Mouse (Mus musculus): Measurements from ENCODE around the gene Pacs1. TPM values are rescaled to one million over a fixed set of nuclear protein-coding genes. Genes with fewer than 3 reads are reported as not detected.

Pacs1 gene
- total RNA-seq, 1 experiment = 5.4 TPM

DNA sequence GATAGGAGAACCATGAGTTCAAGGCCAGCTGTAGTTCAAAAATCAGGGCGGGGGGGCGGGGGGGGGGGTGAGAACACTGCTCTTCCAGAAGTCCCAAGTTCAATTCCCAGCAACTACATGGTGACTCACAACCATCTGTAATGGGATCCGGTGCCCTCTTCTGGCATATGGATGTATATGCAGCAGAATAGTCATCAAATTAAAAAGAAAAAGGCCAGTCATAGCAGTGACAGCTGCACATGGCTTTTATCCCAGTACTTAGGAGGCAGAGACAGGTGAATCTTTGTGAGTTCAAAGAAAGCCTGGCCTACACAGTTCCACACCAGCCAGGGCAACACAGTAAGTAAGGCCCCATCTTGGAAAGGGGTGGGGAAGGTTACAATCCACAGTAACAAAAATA is 4.2 kb upstream of the Pacs1 start:
- no peak for DNase-seq (ENCODE audit: low read depth, low spot score)
- H3K9me3 ChIP-seq (ENCODE audit: control insufficient read depth, insufficient read depth, low read depth, low read length) = no peaks in the 10 kb centered on the region
- peaks cover 42% of the 10 kb centered on the region for H3K36me3 ChIP-seq (ENCODE audit: control insufficient read depth, insufficient read depth, low read length, poor library complexity, severe bottlenecking)
- TF ChIP-seq MAFK (IDR thresholded peaks at IDR 0.05; ENCODE audit: insufficient read depth, low read depth, low read length) (no peak), CHD2 (IDR thresholded peaks at IDR 0.05; ENCODE audit: low read depth, low read length) (no peak), ZC3H11A (IDR thresholded peaks at IDR 0.05; ENCODE audit: borderline replicate concordance, low read depth, low read length) (no peak), ZNF384 (IDR thresholded peaks at IDR 0.05; ENCODE audit: low read depth, low read length) (no peak; the same call in 1 of the 2 replicates), HCFC1 (IDR thresholded peaks at IDR 0.05; ENCODE audit: borderline replicate concordance, insufficient read depth, low read length) (no peak)
- no peak overlapping the region for H3K9ac ChIP-seq (ENCODE audit: insufficient read depth, low read depth, low read length, poor library complexity, severe bottlenecking)
- in situ Hi-C loops (cut with MboI; ENCODE audit: low sequenced_read_pairs in 2 of 2, unreplicated experiment in 2 of 2) = no loop called here
- H3K27ac ChIP-seq (ENCODE audit: insufficient read depth, low read depth, low read length, poor library complexity, severe bottlenecking) = no peak overlapping the region
- H3K4me3 ChIP-seq (ENCODE audit: insufficient read depth in 1 of 2, low read depth in 1 of 2, low read length in 2 of 2, poor library complexity in 1 of 2, severe bottlenecking in 1 of 2) = no peak overlapping the region
- peaks cover 0 to 2% of the 10 kb centered on the region in 2 experiments; a peak in 1 of 4 replicates for H3K4me1 ChIP-seq (ENCODE audit: control insufficient read depth in 2 of 2, insufficient read depth in 2 of 2, low read length in 2 of 2, poor library complexity in 1 of 2)

DNA sequence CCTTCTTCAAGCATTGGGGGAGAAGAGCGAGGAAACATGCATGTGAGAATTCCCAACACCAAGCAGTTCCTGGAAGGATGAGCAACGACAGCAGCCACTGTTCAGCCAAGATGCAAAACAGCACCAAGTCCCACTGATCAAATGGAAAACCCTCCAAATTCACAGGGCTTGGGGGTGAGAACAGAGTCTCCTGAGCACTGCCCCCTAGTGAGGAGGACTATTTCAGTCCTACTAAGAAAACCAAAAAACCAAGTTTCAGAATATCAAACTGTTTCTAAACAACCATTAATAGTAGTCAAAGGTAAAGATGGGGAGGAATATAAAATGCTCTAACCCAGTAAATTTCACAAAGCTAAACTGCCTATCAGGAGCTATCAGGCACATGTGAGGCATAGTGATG is 3.6 kb upstream of the Pacs1 start:
- H3K27ac ChIP-seq (ENCODE audit: insufficient read depth, low read depth, low read length, poor library complexity, severe bottlenecking) = no peak overlapping the region
- peaks cover 0 to 2% of the 10 kb centered on the region in 2 experiments; a peak in 1 of 4 replicates for H3K4me1 ChIP-seq (ENCODE audit: control insufficient read depth in 2 of 2, insufficient read depth in 2 of 2, low read length in 2 of 2, poor library complexity in 1 of 2)
- no peak for DNase-seq (ENCODE audit: low read depth, low spot score)
- H3K4me3 ChIP-seq (ENCODE audit: insufficient read depth in 1 of 2, low read depth in 1 of 2, low read length in 2 of 2, poor library complexity in 1 of 2, severe bottlenecking in 1 of 2) = no peak overlapping the region
- in situ Hi-C loops (cut with MboI; ENCODE audit: low sequenced_read_pairs in 2 of 2, unreplicated experiment in 2 of 2) = no loop called here
- no peak overlapping the region for H3K9ac ChIP-seq (ENCODE audit: insufficient read depth, low read depth, low read length, poor library complexity, severe bottlenecking)
- H3K9me3 ChIP-seq (ENCODE audit: control insufficient read depth, insufficient read depth, low read depth, low read length) = no peaks in the 10 kb centered on the region
- TF ChIP-seq CHD2 (IDR thresholded peaks at IDR 0.05; ENCODE audit: low read depth, low read length) (no peak), ZC3H11A (IDR thresholded peaks at IDR 0.05; ENCODE audit: borderline replicate concordance, low read depth, low read length) (no peak), HCFC1 (IDR thresholded peaks at IDR 0.05; ENCODE audit: borderline replicate concordance, insufficient read depth, low read length) (no peak), ZNF384 (IDR thresholded peaks at IDR 0.05; ENCODE audit: low read depth, low read length) (no peak), MAFK (IDR thresholded peaks at IDR 0.05; ENCODE audit: insufficient read depth, low read depth, low read length) (no peak)
- peaks cover 39% of the 10 kb centered on the region for H3K36me3 ChIP-seq (ENCODE audit: control insufficient read depth, insufficient read depth, low read length, poor library complexity, severe bottlenecking)

DNA sequence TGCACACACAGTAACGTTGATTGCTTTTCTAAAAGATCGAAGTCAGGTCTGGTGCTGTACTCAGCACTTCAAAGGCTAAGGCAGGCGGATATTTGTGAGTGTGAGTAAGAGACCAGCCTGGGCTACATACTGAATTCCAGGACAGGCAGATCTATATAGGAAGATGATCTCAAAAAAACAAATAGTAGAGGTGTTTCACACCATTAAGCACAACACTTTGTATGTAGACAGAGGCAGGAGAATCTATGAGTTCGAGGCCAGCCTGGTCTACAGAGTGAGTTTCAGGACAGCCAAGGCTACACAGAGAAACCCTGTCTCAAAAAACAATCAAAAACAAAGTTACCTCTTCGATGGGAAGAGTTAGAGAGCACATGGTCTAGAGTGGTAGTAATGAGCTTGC is 2.8 kb upstream of the Pacs1 start:
- DNase-seq (ENCODE audit: low read depth, low spot score) = no peak
- no peaks in the 10 kb centered on the region for H3K9me3 ChIP-seq (ENCODE audit: control insufficient read depth, insufficient read depth, low read depth, low read length)
- in situ Hi-C loops (cut with MboI; ENCODE audit: low sequenced_read_pairs in 2 of 2, unreplicated experiment in 2 of 2) = no loop called here
- no peak overlapping the region for H3K27ac ChIP-seq (ENCODE audit: insufficient read depth, low read depth, low read length, poor library complexity, severe bottlenecking)
- H3K9ac ChIP-seq (ENCODE audit: insufficient read depth, low read depth, low read length, poor library complexity, severe bottlenecking) = no peak overlapping the region
- H3K4me3 ChIP-seq (ENCODE audit: insufficient read depth in 1 of 2, low read depth in 1 of 2, low read length in 2 of 2, poor library complexity in 1 of 2, severe bottlenecking in 1 of 2) = no peak overlapping the region
- peaks cover 0 to 2% of the 10 kb centered on the region in 2 experiments; a peak in 1 of 4 replicates for H3K4me1 ChIP-seq (ENCODE audit: control insufficient read depth in 2 of 2, insufficient read depth in 2 of 2, low read length in 2 of 2, poor library complexity in 1 of 2)
- peaks cover 37% of the 10 kb centered on the region for H3K36me3 ChIP-seq (ENCODE audit: control insufficient read depth, insufficient read depth, low read length, poor library complexity, severe bottlenecking)
- no peak for TF ChIP-seq HCFC1 (IDR thresholded peaks at IDR 0.05; ENCODE audit: borderline replicate concordance, insufficient read depth, low read length)
- no peak for TF ChIP-seq ZC3H11A (IDR thresholded peaks at IDR 0.05; ENCODE audit: borderline replicate concordance, low read depth, low read length)
- TF ChIP-seq MAFK (IDR thresholded peaks at IDR 0.05; ENCODE audit: insufficient read depth, low read depth, low read length) = no peak
- no peak for TF ChIP-seq ZNF384 (IDR thresholded peaks at IDR 0.05; ENCODE audit: low read depth, low read length)
- TF ChIP-seq CHD2 (IDR thresholded peaks at IDR 0.05; ENCODE audit: low read depth, low read length) = no peak

DNA sequence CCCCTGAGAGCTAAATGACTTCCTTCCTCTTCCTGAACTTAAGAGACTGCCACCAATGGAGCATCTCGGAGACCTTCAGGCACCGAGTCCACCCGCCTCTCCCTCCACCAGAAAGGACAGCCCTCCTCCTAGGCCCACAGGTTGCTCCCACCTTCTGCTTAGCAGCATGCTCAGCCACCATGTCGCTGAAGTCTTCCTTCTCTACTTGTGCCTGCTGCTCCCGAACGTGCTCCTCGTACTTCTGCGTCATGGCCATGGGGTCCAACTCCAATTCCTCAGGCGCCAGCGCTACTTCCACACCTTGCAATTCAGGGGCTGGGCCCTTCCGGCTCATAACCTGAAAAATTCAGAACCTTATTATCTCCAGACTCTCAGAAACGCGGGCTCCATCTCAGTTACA is 1.7 kb upstream of the Pacs1 start:
- Histone ChIP-seq H3K9ac (ENCODE audit: insufficient read depth, low read depth, low read length, poor library complexity, severe bottlenecking) (no peak overlapping the region), H3K36me3 (ENCODE audit: control insufficient read depth, insufficient read depth, low read length, poor library complexity, severe bottlenecking) (peaks cover 34% of the 10 kb centered on the region), H3K27ac (ENCODE audit: insufficient read depth, low read depth, low read length, poor library complexity, severe bottlenecking) (no peak overlapping the region), H3K4me3 (ENCODE audit: insufficient read depth in 1 of 2, low read depth in 1 of 2, low read length in 2 of 2, poor library complexity in 1 of 2, severe bottlenecking in 1 of 2) (no peak overlapping the region), H3K4me1 (ENCODE audit: control insufficient read depth in 2 of 2, insufficient read depth in 2 of 2, low read length in 2 of 2, poor library complexity in 1 of 2) (peaks cover 0 to 2% of the 10 kb centered on the region in 2 experiments; a peak in 1 of 4 replicates), H3K9me3 (ENCODE audit: control insufficient read depth, insufficient read depth, low read depth, low read length) (no peaks in the 10 kb centered on the region)
- in situ Hi-C loops (cut with MboI; ENCODE audit: low sequenced_read_pairs in 2 of 2, unreplicated experiment in 2 of 2) = no loop called here
- no peak for DNase-seq (ENCODE audit: low read depth, low spot score)
- TF ChIP-seq MAFK (IDR thresholded peaks at IDR 0.05; ENCODE audit: insufficient read depth, low read depth, low read length) = no peak
- TF ChIP-seq CHD2 (IDR thresholded peaks at IDR 0.05; ENCODE audit: low read depth, low read length) = no peak
- no peak for TF ChIP-seq ZNF384 (IDR thresholded peaks at IDR 0.05; ENCODE audit: low read depth, low read length)

DNA sequence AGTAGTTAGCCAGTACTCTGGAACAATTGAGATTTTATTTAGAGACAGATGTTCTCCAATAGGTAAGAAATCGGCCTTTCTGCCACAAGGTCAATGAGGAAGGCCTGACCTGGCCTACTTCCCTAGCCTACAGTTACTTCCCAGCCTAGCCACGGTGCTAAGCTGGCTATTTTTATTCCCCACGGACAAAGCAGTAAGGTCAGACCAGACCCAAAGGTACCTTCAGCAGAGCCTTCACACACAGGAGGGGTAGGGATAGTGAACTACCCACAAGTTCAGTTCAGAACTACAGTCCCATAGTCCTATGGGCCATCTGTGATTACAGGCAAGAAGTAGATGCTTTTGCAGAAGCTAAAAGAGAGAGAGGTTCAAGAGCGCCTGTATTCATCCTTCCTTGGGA is 997 bp upstream of the Pacs1 start:
- Histone ChIP-seq H3K4me3 (ENCODE audit: insufficient read depth in 1 of 2, low read depth in 1 of 2, low read length in 2 of 2, poor library complexity in 1 of 2, severe bottlenecking in 1 of 2) (no peak overlapping the region; a peak in 1 of 4 replicates), H3K4me1 (ENCODE audit: control insufficient read depth in 2 of 2, insufficient read depth in 2 of 2, low read length in 2 of 2, poor library complexity in 1 of 2) (peaks cover 0 to 2% of the 10 kb centered on the region in 2 experiments; a peak in 2 of 4 replicates), H3K27ac (ENCODE audit: insufficient read depth, low read depth, low read length, poor library complexity, severe bottlenecking) (no peak overlapping the region; the same call in 1 of the 2 replicates), H3K9me3 (ENCODE audit: control insufficient read depth, insufficient read depth, low read depth, low read length) (no peaks in the 10 kb centered on the region), H3K9ac (ENCODE audit: insufficient read depth, low read depth, low read length, poor library complexity, severe bottlenecking) (no peak overlapping the region), H3K36me3 (ENCODE audit: control insufficient read depth, insufficient read depth, low read length, poor library complexity, severe bottlenecking) (peaks cover 26% of the 10 kb centered on the region)
- in situ Hi-C loops (cut with MboI; ENCODE audit: low sequenced_read_pairs in 2 of 2, unreplicated experiment in 2 of 2) = no loop called here
- no peak for DNase-seq (ENCODE audit: low read depth, low spot score)
- TF ChIP-seq MAFK (IDR thresholded peaks at IDR 0.05; ENCODE audit: insufficient read depth, low read depth, low read length) (no peak), CHD2 (IDR thresholded peaks at IDR 0.05; ENCODE audit: low read depth, low read length) (no peak), ZNF384 (IDR thresholded peaks at IDR 0.05; ENCODE audit: low read depth, low read length) (no peak), ZC3H11A (IDR thresholded peaks at IDR 0.05; ENCODE audit: borderline replicate concordance, low read depth, low read length) (no peak), HCFC1 (IDR thresholded peaks at IDR 0.05; ENCODE audit: borderline replicate concordance, insufficient read depth, low read length) (no peak)
